Mouse (Mus musculus): ENCODE results near the gene Snd1.

GRCm38 (mm10) chr6:28622522-28622921, 147.6 kb downstream of the Snd1 start:
- TF ChIP-seq CTCF (conservative IDR thresholded peaks at IDR 0.05 in 1 of 2, IDR thresholded peaks at IDR 0.05 in 1 of 2; ENCODE audit: low read depth in 2 of 2, low read length in 2 of 2) (no peak), RCOR1 (conservative IDR thresholded peaks at IDR 0.05; ENCODE audit: low read depth, low read length) (no peak), TCF12 (IDR thresholded peaks at IDR 0.05; ENCODE audit: low read depth, low read length) (no peak), ZC3H11A (IDR thresholded peaks at IDR 0.05; ENCODE audit: low read depth, low read length) (no peak)
